ENCODE assay signal across 35 mouse cellular contexts in genomic region chr6:123784857-123785256, GRCm38 (mm10). TPM values are rescaled to one million over a fixed set of nuclear protein-coding genes. Genes with fewer than 3 reads are reported as not detected.
DNase-seq lines count a peak whose midpoint lies in the region; ATAC-seq and TF ChIP-seq lines count a peak whose summit lies in the region.
"Had no signal": no experiment of that assay in that cellular context is flagged by ENCODE, and none has a peak within 500 bp of the region (broad histone marks: within the 10 kb centered on the region; RNA-seq: fewer than 3 reads in every experiment).

No protein-coding gene starts in this region.

- peak; percentile 0 for DNase-seq in hindbrain, embryonic 11.5 days (ENCODE audit: low spot score)
- DNase-seq in hindbrain, embryonic 14.5 days (ENCODE audit: low spot score): no peak
- peak; percentile 35 for DNase-seq in ES-CJ7 (ENCODE audit: low read depth, low spot score)
- peak; percentile 59 for DNase-seq in MEL (ENCODE audit: low read depth, low spot score)
- DNase-seq in ZHBTc4 (ENCODE audit: low read depth, low spot score): peak; percentile 51
- DNase-seq in right cerebral cortex, postnatal 36 days (ENCODE audit: low spot score in 2 of 2): no peak
- DNase-seq in B cell, adult 2 months: no peak
- no peak for DNase-seq in right cerebral cortex, postnatal 14 days
- DNase-seq: adrenal gland, postnatal 14 days; cerebellum, adult 11 months; cerebellum, adult 2 months; cerebellum, adult 9-11 months; cerebellum, postnatal 25 days; forebrain, postnatal 0 days; gastrocnemius, adult 2 months; gastrocnemius, postnatal 14 days; heart, adult 11 months had no signal

- H3K9ac ChIP-seq in hindbrain, embryonic 11.5 days (ENCODE audit: low read depth, low read length): no peak overlapping the region
- H3K9ac ChIP-seq in hindbrain, embryonic 14.5 days: no peak overlapping the region
- no peak overlapping the region for H3K9ac ChIP-seq in MEL (ENCODE audit: control insufficient read depth, low read depth, low read length, poor library complexity, severe bottlenecking)
- H3K9ac ChIP-seq: embryonic facial prominence, embryonic 12.5 days; embryonic facial prominence, embryonic 15.5 days; forebrain, postnatal 0 days; hindbrain, embryonic 13.5 days had no signal

- H3K27me3 ChIP-seq in hindbrain, embryonic 11.5 days (ENCODE audit: control insufficient read depth, insufficient read depth, low read length): no peaks in the 10 kb centered on the region
- no peaks in the 10 kb centered on the region for H3K27me3 ChIP-seq in hindbrain, embryonic 14.5 days (ENCODE audit: control insufficient read depth, insufficient read depth, low read length)
- no peaks in the 10 kb centered on the region for H3K27me3 ChIP-seq in MEL (ENCODE audit: control insufficient read depth in 1 of 2, insufficient read depth in 2 of 2, low read length in 2 of 2)
- H3K27me3 ChIP-seq: embryonic facial prominence, embryonic 12.5 days; embryonic facial prominence, embryonic 15.5 days; hindbrain, embryonic 13.5 days had no signal

- no peak for TF ChIP-seq RAD21 in MEL (IDR thresholded peaks at IDR 0.05; ENCODE audit: low read depth, low read length)

- H3K4me2 ChIP-seq in hindbrain, embryonic 11.5 days (replicated peaks; ENCODE audit: low read depth, low read length): no peak overlapping the region
- no peak overlapping the region for H3K4me2 ChIP-seq in hindbrain, embryonic 14.5 days (replicated peaks)
- H3K4me2 ChIP-seq: embryonic facial prominence, embryonic 12.5 days; embryonic facial prominence, embryonic 15.5 days; heart, embryonic 11.5 days; hindbrain, embryonic 13.5 days had no signal

- H3K4me3 ChIP-seq in hindbrain, embryonic 11.5 days (ENCODE audit: low read depth, low read length): no peak overlapping the region
- H3K4me3 ChIP-seq in hindbrain, embryonic 14.5 days (replicated peaks; ENCODE audit: low read length): no peak overlapping the region
- H3K4me3 ChIP-seq in MEL (ENCODE audit: control insufficient read depth in 1 of 2, insufficient read depth in 1 of 2, low read depth in 2 of 2, low read length in 2 of 2): no peak overlapping the region
- H3K4me3 ChIP-seq: embryonic facial prominence, embryonic 12.5 days; embryonic facial prominence, embryonic 15.5 days; gastrocnemius, adult 2 months; hindbrain, embryonic 13.5 days had no signal

- WGBS in hindbrain, embryonic 11.5 days: 64% methylated on average over 2 of the region's 2 CpGs
- 71% methylated on average over 2 of the region's 2 CpGs for WGBS in hindbrain, embryonic 14.5 days

- TF ChIP-seq CTCF in MEL (IDR thresholded peaks at IDR 0.05 in 2 of 3, conservative IDR thresholded peaks at IDR 0.05 in 1 of 3; ENCODE audit: control insufficient read depth in 1 of 3, insufficient read depth in 1 of 3, low read depth in 2 of 3, low read length in 3 of 3, poor library complexity in 1 of 3, severe bottlenecking in 1 of 3): no peak

- no peak for ATAC-seq in hindbrain, embryonic 11.5 days (ENCODE audit: low FRiP score)
- ATAC-seq in hindbrain, embryonic 14.5 days (ENCODE audit: low FRiP score): no peak
- ATAC-seq: forebrain, embryonic 14.5 days; forebrain, postnatal 0 days; hindbrain, postnatal 0 days; inflammation-experienced regulatory T-cells, adult 6 months; intestine, embryonic 16.5 days had no signal

- H3K9me3 ChIP-seq in hindbrain, embryonic 11.5 days (ENCODE audit: control insufficient read depth, low read length): no peaks in the 10 kb centered on the region
- H3K9me3 ChIP-seq in hindbrain, embryonic 14.5 days (ENCODE audit: control insufficient read depth, low read length): no peaks in the 10 kb centered on the region
- no peaks in the 10 kb centered on the region for H3K9me3 ChIP-seq in MEL (replicated peaks; ENCODE audit: insufficient read depth, low read length)
- H3K9me3 ChIP-seq: embryonic facial prominence, embryonic 12.5 days; embryonic facial prominence, embryonic 15.5 days; hindbrain, embryonic 13.5 days had no signal

- H3K27ac ChIP-seq in hindbrain, embryonic 11.5 days (ENCODE audit: low read depth, low read length): no peak overlapping the region
- no peak overlapping the region for H3K27ac ChIP-seq in hindbrain, embryonic 14.5 days
- no peak overlapping the region for H3K27ac ChIP-seq in MEL (ENCODE audit: control insufficient read depth, low read depth, low read length)
- H3K27ac ChIP-seq: embryonic facial prominence, embryonic 12.5 days; embryonic facial prominence, embryonic 15.5 days; gastrocnemius, adult 2 months; hindbrain, embryonic 13.5 days; hindbrain, postnatal 0 days had no signal

- no peaks in the 10 kb centered on the region for H3K4me1 ChIP-seq in hindbrain, embryonic 11.5 days (replicated peaks; ENCODE audit: control insufficient read depth, insufficient read depth, low read length)
- H3K4me1 ChIP-seq in hindbrain, embryonic 14.5 days (replicated peaks; ENCODE audit: control insufficient read depth, insufficient read depth, low read length): no peaks in the 10 kb centered on the region
- peaks cover 0 to 3% of the 10 kb centered on the region in 2 experiments; a peak in 1 of 4 replicates for H3K4me1 ChIP-seq in MEL (ENCODE audit: control insufficient read depth in 1 of 2, insufficient read depth in 2 of 2, low read length in 2 of 2)
- H3K4me1 ChIP-seq: embryonic facial prominence, embryonic 12.5 days; embryonic facial prominence, embryonic 15.5 days; hindbrain, embryonic 13.5 days had no signal

- H3K36me3 ChIP-seq in hindbrain, embryonic 11.5 days (ENCODE audit: control insufficient read depth, insufficient read depth, low read length): no peaks in the 10 kb centered on the region
- H3K36me3 ChIP-seq in hindbrain, embryonic 14.5 days (replicated peaks; ENCODE audit: control insufficient read depth, insufficient read depth): no peaks in the 10 kb centered on the region
- no peaks in the 10 kb centered on the region for H3K36me3 ChIP-seq in MEL (ENCODE audit: control insufficient read depth in 1 of 2, insufficient read depth in 2 of 2, low read length in 2 of 2)
- H3K36me3 ChIP-seq: embryonic facial prominence, embryonic 12.5 days; embryonic facial prominence, embryonic 15.5 days; hindbrain, embryonic 13.5 days had no signal

- TF ChIP-seq POLR2A in MEL (IDR thresholded peaks at IDR 0.05; ENCODE audit: control insufficient read depth in 1 of 2, insufficient read depth in 1 of 2, low read depth in 1 of 2, low read length in 2 of 2, poor library complexity in 1 of 2): no peak

- TF ChIP-seq EP300 in MEL (IDR thresholded peaks at IDR 0.05; ENCODE audit: low read depth in 1 of 2, low read length in 2 of 2): peak; percentile 56 to 69; a peak in 3 of 4 replicates

- no peaks in the 10 kb centered on the region for H3K79me2 ChIP-seq in MEL (ENCODE audit: control insufficient read depth, insufficient read depth, low read length, poor library complexity)

TF ChIP-seq in MEL, 35 proteins besides CTCF, POLR2A, EP300 and RAD21:
- TF ChIP-seq TCF12 (IDR thresholded peaks at IDR 0.05; ENCODE audit: low read depth, low read length) (peak; percentile 43; the same call in 1 of the 2 replicates), ETS1 (IDR thresholded peaks at IDR 0.05; ENCODE audit: low read depth, low read length) (peak; percentile 45), TAL1 (IDR thresholded peaks at IDR 0.05; ENCODE audit: low read length) (peak; percentile 16; the same call in 1 of the 2 replicates), JUND (IDR thresholded peaks at IDR 0.05; ENCODE audit: low read depth, low read length) (no peak), SIN3A (IDR thresholded peaks at IDR 0.05; ENCODE audit: low read length) (no peak), MAFK (IDR thresholded peaks at IDR 0.05; ENCODE audit: borderline replicate concordance, low read depth, low read length) (0 out of 2 replicates have a peak, but pooled peaks have one; percentile 48)

RNA-seq across cellular contexts. Expression of gene Vmn2r24, which starts 6.2 kb away (rescaled TPM):
- not detected in 2 replicates for polyA plus RNA-seq in hindbrain, embryonic 11.5 days (2014; fragmentation: Nextera tagmentation; extraction: Ambion mirVana)
- not detected in 2 replicates for polyA plus RNA-seq in hindbrain, embryonic 14.5 days (2014; fragmentation: Nextera tagmentation; extraction: Ambion mirVana)
- not detected in 2 replicates for total RNA-seq in MEL (2012; rRNA removed)
- polyA plus RNA-seq in MEL (2012; ENCODE audit: insufficient read depth in 1 of 2, insufficient read length in 2 of 2, low read depth in 1 of 2, low replicate concordance in 2 of 2, missing spikeins in 1 of 2): under 1 TPM in 1 of 2 experiments, not detected in 1; 0.01 TPM
- total RNA-seq: adrenal gland, postnatal 14 days; adrenal gland, postnatal 4 days; common myeloid progenitor, adult 5-6 weeks; forebrain, postnatal 0 days; gastrocnemius, adult 2 months; gastrocnemius, postnatal 14 days; gastrocnemius, postnatal 4 days; heart, adult 8-10 months; heart, postnatal 25 days; hematopoietic stem cell, adult 5-6 weeks; hindbrain, postnatal 0 days had no signal
- polyA plus RNA-seq: cerebellum, adult 2 months; embryonic facial prominence, embryonic 12.5 days; embryonic facial prominence, embryonic 15.5 days; forebrain, embryonic 11.5 days; forebrain, embryonic 14.5 days; forebrain, postnatal 0 days; frontal cortex, adult 2 months; heart, embryonic 11.5 days; heart, embryonic 14.5 days; heart, postnatal 0 days; hindbrain, embryonic 13.5 days; hindbrain, postnatal 0 days; intestine, embryonic 16.5 days had no signal

Comparison
In these comparisons a context has a peak if more than half of its experiments do, and no peak if none do; other contexts are left out.
1. DNase-seq: peak in hindbrain, embryonic 11.5 days (single experiment), ES-CJ7 (single experiment), MEL (single experiment) and ZHBTc4 (single experiment); none in hindbrain, embryonic 14.5 days (single experiment), right cerebral cortex, postnatal 36 days (0 of 2), B cell, adult 2 months (0 of 2) and right cerebral cortex, postnatal 14 days (single experiment).